Mouse (Mus musculus) testis, adult 2 months (tissue): ENCODE measurements around the gene Lrp11.

Experiments used
- CTCF ChIP-seq: fragments of 200-500 bp; IDR thresholded peaks from 2 replicates; pipeline ENCODE4 v1.5.1; 2012; ENCODE audit warnings: low read depth, mild to moderate bottlenecking, inconsistent platforms, low read length, moderate library complexity; ENCODE audit not compliant: control insufficient read depth, insufficient read depth, insufficient replicate concordance
- POLR2A ChIP-seq: fragments of 200-500 bp; IDR thresholded peaks from 2 replicates; pipeline ENCODE4 v1.6.1; 2012; ENCODE audit warnings: low read depth, mild to moderate bottlenecking, inconsistent platforms, low read length, moderate library complexity; ENCODE audit not compliant: control insufficient read depth

- no peak for TF ChIP-seq CTCF
- no peak for TF ChIP-seq POLR2A
Observed at GRCm38 (mm10) chr10:7662471-7663141, 73.0 kb downstream of the Lrp11 start.
